Mouse (Mus musculus) ES-CJ7 (cell line): ENCODE measurements around the gene Sds.
"Not testable (repeated sequence)": the region's sequence is repeated elsewhere in the genome, so short reads cannot be mapped to it uniquely, and the experiment has no call there.

Source experiments
- DNase-seq: peaks from one replicate; pipeline ENCODE4 v3.0.0; 2011; ENCODE audit warnings: low read depth, low spot score

Sds gene

DNA sequence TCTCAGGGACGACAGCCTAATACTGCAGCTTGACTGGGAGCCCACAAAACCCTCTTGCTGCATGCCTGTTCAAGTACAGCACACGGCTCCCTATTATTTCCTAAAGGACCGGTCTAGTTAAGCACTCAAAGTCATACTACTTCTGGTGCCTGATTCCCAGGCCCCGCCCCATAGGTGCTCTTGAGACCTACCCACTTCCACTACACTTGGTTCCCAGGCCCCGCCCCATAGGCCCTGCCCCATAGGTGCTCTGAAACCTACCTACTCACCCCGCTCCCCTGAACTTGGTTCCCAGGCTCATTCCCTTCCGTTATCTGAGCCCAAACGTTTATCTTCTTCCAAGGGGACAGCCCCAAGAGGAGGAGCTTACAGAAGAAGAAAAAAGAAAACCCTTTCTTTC is 11.5 kb downstream of the Sds start:
- no peak for DNase-seq

DNA sequence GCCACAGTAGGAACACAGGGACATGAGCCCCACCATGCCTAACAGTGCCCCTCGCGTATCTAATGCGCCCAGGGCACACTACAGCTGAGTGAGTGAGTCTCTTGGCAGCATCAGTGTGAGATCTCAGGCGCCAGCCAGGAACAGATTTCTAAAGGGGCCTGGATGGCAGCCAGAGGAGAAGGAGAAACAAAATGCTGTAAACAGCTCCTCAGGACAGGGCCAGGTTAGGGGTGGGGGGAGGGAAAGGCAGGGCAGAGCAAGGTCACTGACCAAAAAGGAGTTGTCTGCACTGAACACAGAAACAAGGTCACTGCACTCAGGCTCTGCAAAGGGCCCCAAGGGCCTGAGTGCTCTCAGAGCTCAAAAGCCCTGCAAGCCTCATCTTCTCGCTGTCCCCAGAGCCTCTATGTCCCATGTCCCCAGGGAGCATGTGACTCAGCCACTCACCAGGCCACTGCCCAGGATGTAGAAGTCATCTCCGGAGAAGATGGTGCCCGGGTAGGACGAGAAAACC is 14.4 kb downstream of the Sds start:
- peak; percentile 39 for DNase-seq

DNA sequence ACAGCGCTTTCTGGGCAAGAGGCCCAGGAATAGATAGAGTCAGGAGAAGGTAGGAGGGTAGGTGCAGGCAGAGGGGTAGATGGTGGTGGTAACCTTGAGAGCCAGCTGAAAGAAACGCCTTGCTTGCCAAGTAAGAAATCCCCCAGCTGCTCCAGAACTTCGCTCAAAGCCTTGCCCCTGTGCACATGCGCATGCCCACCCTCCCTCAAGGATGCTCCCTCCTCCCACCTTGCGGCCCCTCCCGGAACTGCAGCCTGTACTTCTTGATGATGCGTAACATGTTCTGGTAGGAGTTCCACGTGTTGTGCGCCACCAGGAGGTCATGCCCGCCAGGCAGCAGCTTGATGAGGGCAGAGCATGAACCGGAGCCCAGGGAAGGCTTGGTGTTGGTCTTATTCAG is 16.1 kb downstream of the Sds start:
- DNase-seq, result peak; percentile 94

DNA sequence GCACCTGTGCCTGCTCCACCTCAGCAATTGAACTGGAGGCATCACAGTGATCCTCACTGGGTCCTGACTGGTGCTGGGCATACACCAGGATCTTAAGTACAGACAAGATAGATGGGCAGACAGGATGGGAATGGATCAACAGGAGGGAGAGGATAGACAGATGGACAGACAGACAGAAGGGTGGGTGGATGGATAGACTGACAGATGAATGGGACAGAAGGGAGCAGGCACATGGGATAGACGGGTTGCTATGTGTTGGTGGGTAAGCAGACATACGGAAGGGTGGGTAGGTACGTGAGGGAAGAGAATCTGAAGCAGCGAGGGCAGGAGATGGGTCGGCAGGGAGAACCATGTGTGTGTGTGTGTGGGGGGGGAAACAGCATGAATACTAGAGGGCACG is 17.1 kb downstream of the Sds start:
- DNase-seq, result no peak

DNA sequence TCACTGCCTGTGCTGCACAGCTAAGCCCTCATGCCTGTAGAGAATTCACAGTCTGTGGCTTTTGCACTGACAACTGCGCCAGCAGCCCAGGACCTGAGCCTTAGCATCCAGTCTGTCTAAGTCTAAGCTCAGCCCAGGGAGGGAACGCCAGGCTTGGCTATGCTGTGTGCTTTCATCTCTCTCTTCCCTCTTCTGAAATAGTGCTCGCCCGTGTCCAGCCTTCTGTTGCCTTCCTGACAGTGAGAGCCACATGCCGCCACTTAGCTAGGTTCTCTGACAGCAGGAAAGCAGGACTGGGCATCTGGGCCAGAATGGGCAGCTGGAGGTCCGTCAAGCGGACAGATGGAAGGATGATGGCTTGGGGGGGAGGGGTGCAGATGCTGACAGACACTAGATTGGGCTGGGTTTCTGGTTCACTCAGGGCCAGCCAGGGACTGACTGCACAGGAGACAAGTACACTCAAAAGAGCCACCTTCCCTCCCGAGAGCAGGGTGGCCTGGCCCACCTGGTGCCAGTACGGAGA is 17.6 kb downstream of the Sds start:
- no peak for DNase-seq

DNA sequence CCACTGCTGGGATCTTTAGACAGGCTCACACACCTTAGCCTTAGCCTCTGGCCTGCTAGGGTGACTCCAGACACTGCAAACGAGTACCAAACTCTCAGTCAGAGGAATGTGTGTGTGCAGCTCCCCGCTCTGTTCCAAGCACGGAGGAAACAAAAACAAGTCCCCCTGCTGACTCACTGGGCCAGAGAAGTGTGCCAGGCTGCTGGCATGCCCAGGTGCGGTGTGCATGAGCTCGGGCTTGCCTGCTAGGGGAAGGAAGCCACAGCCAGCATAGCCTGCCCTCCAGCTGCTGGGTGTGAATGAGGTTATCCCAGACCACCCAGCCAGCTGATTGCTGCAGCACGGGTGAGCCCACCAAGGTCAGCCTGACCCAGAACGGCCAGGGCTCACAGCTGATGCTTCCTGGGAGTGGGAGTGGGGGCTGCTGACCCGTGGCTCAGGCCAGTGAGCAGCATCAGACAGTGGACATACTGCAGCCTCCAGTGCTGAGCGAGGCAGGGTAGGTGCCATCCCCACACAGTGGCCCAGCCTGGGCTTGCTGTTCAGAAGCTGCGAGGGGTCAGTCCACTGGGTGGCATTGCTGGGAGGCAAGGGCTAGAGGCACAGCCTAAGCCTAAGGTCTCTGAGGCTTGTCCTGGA is 18.9 kb downstream of the Sds start:
- no peak for DNase-seq

DNA sequence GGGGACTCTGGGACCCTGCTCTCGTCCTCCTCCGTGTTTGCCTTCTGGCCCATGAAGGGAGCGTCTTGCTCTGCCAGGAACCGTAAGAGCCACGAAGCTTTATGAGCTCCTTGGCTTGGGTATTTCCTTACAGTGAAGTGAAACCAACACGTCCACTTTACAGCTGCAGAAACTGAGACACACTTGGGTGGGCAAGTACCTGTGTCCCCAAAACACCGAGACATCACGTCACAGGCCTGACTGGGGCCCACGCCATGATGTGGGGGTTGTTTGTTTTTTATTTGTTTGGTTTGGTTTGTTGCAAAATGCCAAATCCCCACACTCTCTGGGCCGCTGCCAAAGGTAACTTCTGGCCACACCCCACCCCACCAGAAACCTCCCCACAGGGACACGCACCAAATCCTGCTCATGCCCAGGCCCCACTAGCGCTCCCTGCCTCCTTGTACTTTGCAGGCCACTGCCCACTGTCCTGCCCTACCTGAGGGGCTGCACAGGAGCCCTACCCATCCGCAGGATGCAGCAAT is 19.4 kb downstream of the Sds start:
- no peak for DNase-seq

DNA sequence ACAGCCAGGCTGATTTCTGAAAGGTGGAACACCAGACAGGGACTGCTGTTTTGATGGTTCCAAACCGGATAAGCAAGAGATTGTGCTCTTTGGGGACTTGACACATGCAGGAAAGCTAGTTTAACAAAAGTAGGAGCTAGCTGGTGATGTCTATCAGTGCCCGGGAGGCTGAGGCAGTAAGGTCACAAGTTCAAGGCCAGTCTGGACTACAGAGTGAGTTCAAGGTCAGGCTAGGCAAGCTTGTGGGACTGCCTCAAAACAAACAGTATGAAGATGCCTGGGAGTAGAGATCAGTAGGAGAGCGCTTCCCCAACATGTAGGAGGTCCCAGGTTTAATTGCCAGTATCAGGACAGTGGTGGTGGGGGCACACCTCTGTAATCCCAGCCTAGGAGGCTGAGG is 20.7 kb downstream of the Sds start:
- DNase-seq, result peak; percentile 71

DNA sequence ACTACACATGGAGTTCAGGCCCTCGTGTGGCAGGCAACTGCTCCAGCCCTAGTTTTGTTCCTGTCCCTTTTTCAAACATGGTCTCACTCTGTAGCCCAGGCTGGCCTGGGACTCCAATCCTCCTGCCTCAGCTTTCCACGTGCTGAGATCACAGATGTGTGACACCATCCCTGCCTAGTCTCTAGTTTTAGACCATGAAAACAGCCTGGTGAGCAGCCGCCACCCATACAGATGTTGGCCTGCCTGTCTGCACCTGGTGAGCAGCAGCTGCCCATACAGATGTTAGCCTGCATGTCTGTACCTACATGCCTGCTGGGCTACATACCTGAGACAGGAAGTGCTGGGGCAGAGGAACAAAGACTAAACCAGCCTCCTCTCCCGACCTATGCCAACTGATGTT is 22.9 kb downstream of the Sds start:
- no peak for DNase-seq

DNA sequence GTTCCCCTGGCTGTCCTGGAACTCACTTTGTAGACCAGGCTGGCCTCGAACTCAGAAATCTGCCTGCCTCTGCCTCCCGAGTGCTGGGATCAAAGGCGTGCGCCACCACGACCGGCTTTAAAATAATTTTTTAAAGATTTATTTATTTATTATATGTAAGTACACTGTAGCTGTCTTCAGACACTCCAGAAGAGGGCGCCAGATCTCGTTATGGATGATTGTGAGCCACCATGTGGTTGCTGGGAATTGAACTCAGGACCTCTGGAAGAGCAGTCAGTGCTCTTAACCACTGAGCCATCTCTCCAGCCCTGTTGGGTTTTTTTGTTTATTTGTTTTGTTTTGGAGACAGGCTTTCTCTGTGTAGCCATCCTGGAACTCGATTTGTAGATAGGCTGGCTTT is 24.3 kb downstream of the Sds start:
- not testable (repeated sequence) for DNase-seq

DNA sequence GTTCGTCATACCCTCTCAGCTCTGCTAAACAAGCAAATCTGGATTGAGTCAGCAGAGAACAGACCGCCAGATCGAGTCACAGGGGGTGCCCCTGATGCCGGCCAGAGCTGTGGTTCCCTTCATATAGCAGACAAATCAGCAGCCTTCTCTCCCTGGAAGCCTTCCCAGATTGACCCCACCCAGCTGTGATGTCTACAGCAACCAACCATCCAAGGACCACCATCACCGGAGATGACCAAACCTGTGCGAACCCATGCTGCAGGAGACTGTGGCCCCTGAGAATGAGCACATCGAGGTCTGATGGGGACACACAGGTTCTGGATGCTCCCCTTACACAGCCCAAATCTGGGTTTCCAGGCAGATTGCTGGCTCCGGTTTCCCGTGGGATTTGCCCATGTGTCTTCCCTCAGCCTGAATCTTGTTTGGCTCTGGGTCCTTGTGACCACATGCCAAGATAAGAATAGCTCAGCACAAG is 25.9 kb downstream of the Sds start:
- DNase-seq, result no peak

DNA sequence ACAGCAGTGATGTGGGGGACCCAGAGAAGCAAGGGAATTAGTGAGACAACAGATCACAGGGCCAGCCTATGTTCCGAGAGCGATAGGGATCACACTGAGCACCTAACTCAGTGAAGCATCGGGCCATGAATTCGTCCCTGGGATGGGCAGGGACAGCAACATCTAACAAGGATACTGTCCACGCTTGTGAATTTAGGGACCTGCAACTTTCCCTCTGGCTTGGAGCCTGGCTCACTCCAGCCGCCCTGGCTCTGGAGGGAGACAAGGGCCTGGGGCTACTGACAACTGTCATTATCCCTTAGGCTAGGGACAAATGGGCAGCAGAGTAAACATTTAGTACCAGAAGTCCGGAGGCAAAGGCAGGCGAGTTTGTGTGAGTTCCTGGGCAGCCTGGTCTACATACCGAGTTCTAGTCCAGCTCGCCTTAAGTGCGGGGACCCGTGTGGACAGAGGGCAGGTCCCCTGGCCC is 26.4 kb downstream of the Sds start:
- no peak for DNase-seq

DNA sequence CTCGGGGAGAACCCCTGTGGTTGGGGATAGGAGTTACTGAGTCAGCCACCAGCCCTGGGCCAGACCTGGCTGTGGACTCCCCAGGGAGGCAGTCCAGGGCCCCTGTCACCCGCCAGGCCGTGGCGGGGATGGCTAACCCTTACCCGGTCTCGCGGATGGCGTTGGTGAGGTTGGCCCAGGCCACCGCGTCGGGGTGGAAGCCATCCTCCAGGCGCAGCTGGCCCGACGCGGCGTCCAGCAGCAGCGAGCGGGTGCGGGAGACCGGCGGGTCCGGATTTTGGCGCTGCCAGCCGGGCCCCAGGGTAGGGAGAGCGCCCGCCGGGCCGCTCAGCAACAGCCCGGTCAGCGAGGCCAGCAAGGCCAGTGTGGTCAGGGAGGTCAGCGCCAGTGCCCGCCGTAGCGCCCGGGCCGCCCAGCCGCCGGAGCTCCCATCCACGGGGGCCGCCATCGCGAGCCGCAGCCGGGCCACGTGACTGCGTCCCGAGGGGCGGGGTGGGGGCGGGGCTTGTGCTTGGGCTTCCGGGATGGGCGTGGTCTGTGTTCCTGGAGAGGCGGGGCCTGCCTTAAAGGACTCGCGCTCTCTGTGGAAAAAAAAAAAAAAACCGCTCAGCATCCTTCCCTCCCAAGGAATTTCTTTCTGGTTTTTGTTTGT is 26.9 kb downstream of the Sds start, which contains the start of gene Plbd2:
Gene Plbd2, minus strand, starts transcription at position 482 of the 652 bp plus-strand sequence.
- peak; percentile 83 for DNase-seq

DNA sequence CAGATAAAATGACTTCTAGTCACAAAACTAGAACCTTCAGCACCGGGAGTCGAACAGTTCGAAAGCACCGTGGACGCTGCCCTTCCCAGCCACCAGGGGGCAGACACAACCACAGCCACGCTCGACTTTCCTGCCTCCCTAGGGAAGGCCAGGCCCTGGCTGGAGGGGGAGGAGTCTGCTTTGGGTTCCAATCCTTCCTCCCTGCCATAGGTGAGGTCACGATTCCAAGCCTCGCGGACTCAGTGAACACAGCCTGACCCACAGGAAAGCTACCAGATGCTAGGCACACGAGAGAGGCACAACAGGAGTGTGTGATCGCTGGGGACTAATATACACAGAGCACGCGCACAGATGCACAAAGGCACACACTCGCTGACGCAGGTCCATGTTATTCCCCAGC is 29.0 kb downstream of the Sds start:
- DNase-seq, result peak; percentile 94

DNA sequence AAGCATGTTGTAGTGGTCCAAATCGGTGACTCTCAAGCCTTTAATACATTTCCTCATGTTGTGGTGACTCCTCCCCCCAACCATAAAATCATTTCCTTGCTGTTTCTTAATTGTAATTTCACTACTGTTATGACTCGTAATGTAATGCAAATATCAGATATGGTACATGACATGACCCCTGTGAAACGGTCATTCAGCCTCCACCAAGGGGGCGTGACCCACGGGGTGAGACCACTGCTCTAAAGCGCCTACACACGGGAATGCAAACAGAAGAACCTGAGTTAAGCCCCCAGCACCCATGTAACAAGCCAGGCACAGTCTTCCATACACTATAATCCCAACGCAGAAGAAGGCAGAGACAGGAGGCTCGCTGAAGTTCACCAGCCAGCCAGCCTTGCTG is 29.5 kb downstream of the Sds start:
- no peak for DNase-seq

DNA sequence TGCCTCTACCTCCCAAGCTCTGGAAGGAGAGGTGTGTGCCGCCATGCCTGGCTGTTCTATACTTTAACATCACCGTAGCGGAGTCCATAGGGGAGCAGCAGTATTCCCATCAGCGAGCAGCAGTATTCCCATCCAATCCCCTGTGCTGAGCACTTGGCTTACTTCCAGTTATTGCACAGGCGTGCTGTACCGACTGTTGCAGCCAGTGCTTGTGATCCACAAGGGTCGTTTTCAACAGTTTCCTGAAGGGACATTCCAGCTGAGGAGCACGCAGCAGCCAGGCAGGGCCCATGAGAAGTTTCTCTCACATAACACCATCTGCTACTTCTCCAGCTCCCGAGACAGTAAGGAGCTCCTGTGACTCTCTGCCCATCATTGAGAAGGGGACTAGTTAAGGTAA is 30.2 kb downstream of the Sds start:
- no peak for DNase-seq

DNA sequence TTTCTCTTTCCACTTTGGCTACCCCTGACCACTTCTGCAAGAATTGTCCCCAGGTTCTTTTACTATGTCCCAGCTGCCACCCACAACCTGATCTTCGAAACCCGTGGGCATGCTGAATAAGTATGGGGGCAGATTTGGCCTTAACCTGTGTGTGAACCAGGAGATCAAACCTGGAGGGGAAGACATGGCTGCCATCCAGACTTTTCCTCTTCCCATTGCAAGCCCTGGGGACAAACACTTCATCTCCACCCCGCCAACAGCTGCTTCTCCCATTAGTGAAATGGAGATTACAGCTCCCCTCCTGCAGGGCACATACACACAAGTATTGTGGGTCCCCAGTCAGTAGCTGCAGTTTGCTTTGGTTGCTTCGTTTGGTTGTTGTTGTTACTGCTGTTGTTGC is 31.0 kb downstream of the Sds start:
- no peak for DNase-seq

DNA sequence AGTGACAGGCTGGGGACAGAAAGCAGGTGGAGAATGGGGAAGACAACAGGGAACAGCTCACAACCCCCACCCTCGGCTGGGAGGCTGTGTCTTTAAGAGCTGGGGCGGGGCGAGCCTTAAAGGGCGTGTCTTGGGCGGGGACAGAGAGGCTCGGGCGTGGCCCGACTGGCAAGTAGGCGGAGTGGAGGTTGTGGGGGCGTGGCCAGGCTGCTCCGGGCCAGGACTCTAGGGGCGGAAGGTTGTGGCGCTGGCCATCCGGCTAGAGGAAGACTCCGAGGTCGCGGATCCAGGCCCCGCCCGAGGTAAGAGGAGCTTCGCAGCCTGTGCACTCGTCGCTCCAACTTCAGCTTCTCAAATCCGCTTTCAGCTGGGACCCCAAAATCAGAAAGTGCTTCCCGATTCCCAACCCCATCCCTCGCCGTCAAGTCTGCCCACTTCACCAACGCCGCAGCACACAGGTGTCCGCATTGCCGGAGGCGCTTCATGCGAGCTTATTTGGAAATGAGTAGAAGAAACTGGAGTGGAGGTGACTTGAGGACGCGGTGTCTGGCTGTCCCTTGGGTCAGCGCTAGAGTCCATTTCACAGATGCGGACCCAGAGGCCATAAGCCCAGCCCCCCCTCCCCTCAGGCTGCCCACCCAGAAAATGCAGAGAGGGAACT is 34.8 kb downstream of the Sds start, which contains the start of gene Slc8b1:
Gene Slc8b1, plus strand, starts transcription at position 187 of the 661 bp plus-strand sequence.
- DNase-seq, result peak; percentile 93

DNA sequence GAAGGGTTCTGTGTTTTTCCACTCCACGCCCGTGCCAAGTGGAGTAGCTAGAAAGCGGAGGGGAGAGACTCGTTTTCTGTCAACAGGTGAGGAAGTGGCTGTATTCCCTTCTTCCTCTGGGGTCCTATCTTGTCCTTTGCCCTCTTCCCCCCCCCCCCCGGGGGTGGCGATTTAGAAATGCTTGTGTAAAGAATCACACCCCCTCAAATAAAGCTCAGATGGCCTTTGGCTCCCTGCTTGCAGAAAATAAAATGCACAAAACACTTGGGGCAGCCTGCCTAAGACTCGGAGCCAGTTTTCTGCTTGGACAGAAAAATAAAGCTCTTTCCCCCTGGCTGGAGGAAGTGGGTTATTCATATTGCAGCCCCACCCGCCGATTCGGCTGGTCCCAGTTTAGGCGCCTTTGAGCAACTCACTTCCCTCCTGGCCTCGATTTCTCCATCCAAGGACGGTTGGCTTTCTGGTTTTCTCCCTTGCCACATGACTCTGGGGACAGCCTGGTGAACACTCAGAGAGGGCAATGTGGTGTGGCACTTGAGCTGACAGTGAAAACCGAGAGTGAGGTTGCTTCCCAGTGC is 35.4 kb downstream of the Sds start:
- DNase-seq, result no peak

DNA sequence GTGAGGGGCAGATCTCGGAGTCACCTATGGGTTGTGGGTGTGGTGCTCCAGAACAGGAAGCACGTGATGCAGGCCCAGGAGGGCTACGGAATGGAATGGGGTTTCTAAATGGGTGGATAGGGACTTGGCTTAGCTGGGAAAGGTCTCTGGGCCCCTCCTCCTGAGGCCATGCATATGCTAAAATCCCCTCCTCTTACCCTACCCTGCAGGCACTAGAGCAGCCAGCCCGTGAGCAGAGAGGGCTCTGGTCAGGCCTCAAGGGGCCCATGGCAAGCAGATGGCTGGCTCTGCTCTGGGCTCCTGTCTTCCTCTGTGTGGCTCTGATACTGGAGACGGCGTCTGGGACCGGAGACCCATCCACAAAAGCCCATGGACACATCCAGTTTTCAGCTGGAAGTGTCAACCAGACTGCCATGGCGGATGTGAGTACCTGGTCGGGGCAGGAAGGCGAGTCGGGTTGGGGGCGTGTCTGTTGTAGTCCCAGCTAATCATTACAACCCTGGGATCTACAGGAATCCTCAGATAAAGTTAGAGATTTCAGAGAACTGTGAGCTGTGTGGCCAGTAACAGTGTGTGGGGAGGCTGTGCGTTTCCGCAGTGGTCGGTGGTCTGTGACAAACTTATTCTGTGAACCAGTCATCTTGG is 36.7 kb downstream of the Sds start:
- DNase-seq, result peak; percentile 97

DNA sequence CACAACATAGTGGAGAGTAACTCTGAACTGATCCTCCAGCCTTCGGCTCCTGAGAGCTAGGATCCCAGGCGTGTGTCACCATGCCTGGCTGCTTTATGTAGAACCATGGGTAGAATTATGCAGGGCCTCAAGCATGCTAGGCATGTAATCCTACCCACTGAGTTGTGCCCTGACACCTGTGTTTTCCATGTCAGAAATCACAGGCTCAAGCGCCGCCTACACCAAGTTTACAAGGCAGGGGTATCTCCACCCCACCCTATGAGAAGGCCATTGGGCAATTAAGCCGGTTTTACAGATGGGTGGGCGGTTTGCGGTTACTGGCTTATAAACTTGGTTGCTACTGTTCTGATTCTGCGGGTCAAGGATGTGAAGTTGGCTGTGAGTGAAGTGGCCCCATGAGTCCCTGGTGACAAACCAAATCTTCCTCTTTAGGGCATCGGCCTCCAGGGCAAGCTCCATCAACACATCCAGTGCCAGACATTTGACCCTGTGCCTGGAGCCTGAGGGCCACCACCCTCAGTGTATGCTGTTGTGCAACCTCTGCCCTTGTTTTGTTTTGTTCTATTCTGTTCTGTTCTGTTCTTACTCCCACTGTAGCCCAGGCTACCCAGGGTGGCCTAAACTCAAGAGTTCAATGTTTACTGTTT is 37.8 kb downstream of the Sds start:
- DNase-seq, result no peak
